Mouse (Mus musculus) brown adipose tissue, adult 24 weeks (tissue): ENCODE measurements around the gene Ccr10. TPM values are rescaled to one million over a fixed set of nuclear protein-coding genes. Genes with fewer than 3 reads are reported as not detected.
A peak's percentile ranks its signal among the peaks of the same experiment; 100 is the strongest.

Experiments used
- H3K27ac ChIP-seq: fragments of 200-500 bp; replicated peaks from 2 replicates; pipeline ENCODE4 v1.5.1; 2012; ENCODE audit warnings: low read depth, mild to moderate bottlenecking, low read length
- H3K4me1 ChIP-seq: fragments of 200-500 bp; 2 replicates; pipeline ENCODE4 v1.6.1; 2012; ENCODE audit warnings: low read length, mixed read lengths; ENCODE audit not compliant: control insufficient read depth, insufficient read depth, insufficient read length
- H3K4me3 ChIP-seq: fragments of 200-500 bp; 2 replicates; pipeline ENCODE4 v1.5.1; 2012; ENCODE audit warnings: low read depth, mild to moderate bottlenecking, low read length, moderate library complexity; ENCODE audit not compliant: insufficient read depth
- polyA plus RNA-seq: library from polyadenylated mRNA; stranded (reverse); fragments of >200 nt; gene quantifications from 2 replicates; pipeline ENCODE4 v1.2.4, GENCODE M21; 2012; ENCODE audit not compliant: missing spikeins, insufficient read depth, insufficient read length

Gene Ccr10
- polyA plus RNA-seq, 1 experiment = 1.2 TPM

- H3K27ac ChIP-seq = no peak overlapping the region
- H3K4me1 ChIP-seq = no peaks in the 10 kb centered on the region
- no peak overlapping the region for H3K4me3 ChIP-seq
Measured at GRCm38 (mm10) chr11:101180261-101180660, 5.0 kb upstream of the Ccr10 start.

GRCm38 (mm10) chr11:101179306-101179705, 4.1 kb upstream of the Ccr10 start:
- H3K27ac ChIP-seq = no peak overlapping the region
- peaks cover 3% of the 10 kb centered on the region; the same call in 1 of the 2 replicates for H3K4me1 ChIP-seq
- no peak overlapping the region for H3K4me3 ChIP-seq

GRCm38 (mm10) chr11:101178061-101179058, 3.1 kb upstream of the Ccr10 start:
- no peak overlapping the region for H3K4me3 ChIP-seq
- peaks cover 4% of the 10 kb centered on the region; the same call in 1 of the 2 replicates for H3K4me1 ChIP-seq
- no peak overlapping the region for H3K27ac ChIP-seq

GRCm38 (mm10) chr11:101176933-101177773, 1.9 kb upstream of the Ccr10 start:
- peaks cover 8% of the 10 kb centered on the region for H3K4me1 ChIP-seq
- no peak overlapping the region for H3K4me3 ChIP-seq
- no peak overlapping the region for H3K27ac ChIP-seq

GRCm38 (mm10) chr11:101176117-101176691, 961 bp upstream of the Ccr10 start:
- H3K4me1 ChIP-seq = peaks cover 8% of the 10 kb centered on the region
- peak overlapping the region; percentile 40 for H3K4me3 ChIP-seq
- no peak overlapping the region for H3K27ac ChIP-seq

GRCm38 (mm10) chr11:101175636-101176116, 433 bp upstream of the Ccr10 start:
- H3K4me1 ChIP-seq = peaks cover 8% of the 10 kb centered on the region
- no peak overlapping the region for H3K27ac ChIP-seq
- peak overlapping the region; percentile 63 for H3K4me3 ChIP-seq

- H3K4me3 ChIP-seq = peak overlapping the region; percentile 63
- H3K4me1 ChIP-seq = peaks cover 8% of the 10 kb centered on the region
- H3K27ac ChIP-seq = peak overlapping the region; percentile 80
Measured at GRCm38 (mm10) chr11:101174389-101174745, 876 bp downstream of the Ccr10 start.

- peak overlapping the region; percentile 63 for H3K4me3 ChIP-seq
- peaks cover 8% of the 10 kb centered on the region for H3K4me1 ChIP-seq
- peak overlapping the region; percentile 80 for H3K27ac ChIP-seq
Measured at GRCm38 (mm10) chr11:101173631-101174388, 1.4 kb downstream of the Ccr10 start.

GRCm38 (mm10) chr11:101173112-101173511, 2.1 kb downstream of the Ccr10 start:
- Histone ChIP-seq H3K4me1 (peaks cover 11% of the 10 kb centered on the region), H3K27ac (peak overlapping the region; percentile 61), H3K4me3 (peak overlapping the region; percentile 24)

GRCm38 (mm10) chr11:101172434-101172815, 2.8 kb downstream of the Ccr10 start:
- Histone ChIP-seq H3K4me3 (peak overlapping the region; percentile 72), H3K4me1 (peaks cover 11% of the 10 kb centered on the region), H3K27ac (peak overlapping the region; percentile 74)

GRCm38 (mm10) chr11:101171721-101172433, 3.4 kb downstream of the Ccr10 start:
- peak overlapping the region; percentile 74 for H3K27ac ChIP-seq
- peaks cover 11% of the 10 kb centered on the region for H3K4me1 ChIP-seq
- peak overlapping the region; percentile 72 for H3K4me3 ChIP-seq

GRCm38 (mm10) chr11:101170811-101171610, 4.2 kb downstream of the Ccr10 start, which contains the start of gene Plekhh3:
Plekhh3 (minus strand) TSS chr11:101171351.
- Histone ChIP-seq H3K4me1 (peaks cover 11% of the 10 kb centered on the region), H3K4me3 (peak within 1 kb of the TSS; percentile 82), H3K27ac (peak within 1 kb of the TSS; percentile 81)

GRCm38 (mm10) chr11:101170354-101170810, 4.9 kb downstream of the Ccr10 start, which contains the start of gene Cntnap1:
Cntnap1 (plus strand) TSS chr11:101170523.
- H3K4me1 ChIP-seq = peaks cover 11% of the 10 kb centered on the region
- H3K4me3 ChIP-seq = peak within 1 kb of the TSS; percentile 82
- peak within 1 kb of the TSS; percentile 81 for H3K27ac ChIP-seq
